Mouse (Mus musculus) adrenal gland, adult 2 months (tissue): ENCODE measurements at regions not wholly inside any gene's neighbourhood (a gene's known extent, or its start where the extent isn't known, plus 50 kb on each side); places are given as distances from the start of the nearest gene placed in this dataset.
"Not testable (repeated sequence)": the region's sequence is repeated elsewhere in the genome, so short reads cannot be mapped to it uniquely, and the experiment has no call there.

ENCODE experiments used
- DNase-seq: peaks from one replicate; pipeline ENCODE4 v3.0.0; 2021

DNA sequence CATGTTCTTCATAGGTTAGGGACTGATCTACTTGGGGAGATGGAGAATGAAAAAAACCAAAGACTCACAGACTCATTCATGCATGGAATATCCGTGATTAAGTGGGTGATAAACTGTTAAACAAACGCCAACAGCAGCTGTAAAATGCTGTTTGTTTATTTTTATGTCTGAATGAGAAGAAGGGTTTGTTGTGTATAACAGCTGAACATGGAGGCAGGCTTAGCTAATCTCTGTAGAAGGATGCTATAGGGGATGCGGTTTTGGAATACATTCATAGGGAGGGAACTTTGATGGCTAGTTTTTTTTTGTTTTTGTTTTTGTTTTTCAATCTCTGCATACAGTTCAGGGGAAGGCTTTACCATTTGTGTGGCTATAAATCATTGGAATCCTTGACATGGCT lies 977.1 kb upstream of the Cdh8 start:
- DNase-seq, result no peak

DNA sequence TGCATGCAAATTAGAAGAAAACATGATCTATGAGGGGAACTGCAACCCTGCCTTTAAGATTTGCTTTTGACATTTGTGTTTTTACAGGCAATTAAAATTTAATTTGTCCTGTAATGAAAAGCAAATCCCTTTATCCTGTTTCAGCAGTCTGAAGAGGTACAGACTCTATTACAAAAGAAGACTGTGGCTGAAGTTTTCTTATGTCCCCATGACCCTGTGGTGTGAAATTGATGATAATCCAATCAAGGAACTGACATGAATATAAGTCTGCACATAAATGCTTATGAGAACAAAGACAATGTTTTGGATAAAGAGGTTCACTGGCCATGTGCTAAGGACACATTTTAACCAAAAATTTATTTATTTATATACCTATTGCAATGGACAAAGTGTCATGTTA lies 951.4 kb upstream of the Cdh8 start:
- DNase-seq, result no peak

DNA sequence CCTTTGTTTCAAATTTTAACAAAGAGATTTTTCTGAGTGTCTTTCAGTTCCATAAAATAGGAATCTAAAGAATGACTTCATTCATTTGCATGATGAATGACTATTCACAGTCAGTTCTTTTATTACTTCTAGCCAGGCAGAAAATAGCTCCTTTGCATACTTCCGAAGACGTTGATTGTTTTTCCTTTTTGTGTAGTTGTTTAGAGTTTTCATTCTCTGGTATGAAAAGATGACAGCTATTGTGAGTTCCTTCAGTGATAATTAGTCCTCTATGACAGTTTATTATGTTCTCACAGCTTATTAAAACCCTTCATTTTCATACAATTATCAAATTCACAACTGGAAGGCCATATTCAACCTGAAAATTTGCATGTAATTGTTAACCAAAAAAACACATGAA lies 946.5 kb upstream of the Cdh8 start:
- no peak for DNase-seq

DNA sequence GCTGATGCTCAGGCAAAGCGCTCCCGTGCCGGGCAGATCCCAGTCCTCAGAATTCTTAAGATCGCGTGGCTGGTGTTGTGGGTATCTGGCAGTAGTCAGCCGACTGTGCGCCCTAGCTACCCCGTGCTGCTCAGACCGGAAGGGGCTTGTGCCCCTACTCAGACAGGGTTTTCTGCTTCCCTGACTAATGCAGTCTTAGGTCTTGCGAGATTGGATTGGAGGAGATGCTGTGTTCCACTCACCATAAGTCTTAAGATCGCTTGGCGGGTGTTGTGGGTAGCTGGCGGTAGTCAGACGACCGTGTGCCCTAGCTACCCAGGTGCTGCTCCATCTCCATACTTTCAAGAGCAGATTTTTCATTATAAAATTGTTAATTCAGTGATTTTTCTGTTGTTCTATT lies 944.3 kb upstream of the Cdh8 start:
- not testable (repeated sequence) for DNase-seq

DNA sequence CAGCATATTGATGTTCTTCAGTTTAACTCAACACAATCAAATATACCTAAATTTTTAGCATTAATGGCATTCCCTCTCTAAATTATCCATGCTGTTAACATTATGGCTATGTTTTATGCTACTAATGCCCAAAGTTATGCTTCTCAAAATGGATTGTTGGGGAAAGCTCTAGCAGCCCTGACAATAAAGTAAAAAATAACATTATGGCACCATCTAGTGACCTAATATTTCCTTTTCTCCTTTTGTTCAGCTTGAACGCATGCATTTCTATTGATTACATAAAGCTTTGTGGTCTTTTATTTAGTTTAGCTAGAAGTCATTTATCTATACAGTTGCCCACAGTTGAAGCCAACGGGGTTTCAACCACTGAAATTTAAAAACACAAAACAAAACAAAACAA lies 918.3 kb upstream of the Cdh8 start:
- DNase-seq, result no peak

DNA sequence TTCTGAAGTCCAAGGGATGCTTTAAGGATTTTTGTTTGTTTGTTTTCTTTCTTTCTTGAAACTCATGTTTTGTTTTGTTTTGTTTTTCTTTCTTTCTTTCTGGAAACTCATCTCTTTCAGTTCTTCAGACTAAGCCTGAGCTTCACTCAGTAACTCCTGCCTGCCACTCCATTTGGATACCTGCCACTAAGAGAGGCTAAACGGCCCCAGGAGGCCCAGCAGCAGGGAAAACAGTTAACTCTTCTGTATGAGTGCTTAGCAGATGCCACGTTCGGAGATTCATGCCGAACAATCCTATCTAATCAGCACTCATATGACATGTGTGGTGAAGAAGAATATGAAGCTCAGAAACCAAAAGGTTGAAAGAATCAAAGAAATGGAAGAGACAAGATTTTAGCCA lies 909.3 kb upstream of the Cdh8 start:
- no peak for DNase-seq

DNA sequence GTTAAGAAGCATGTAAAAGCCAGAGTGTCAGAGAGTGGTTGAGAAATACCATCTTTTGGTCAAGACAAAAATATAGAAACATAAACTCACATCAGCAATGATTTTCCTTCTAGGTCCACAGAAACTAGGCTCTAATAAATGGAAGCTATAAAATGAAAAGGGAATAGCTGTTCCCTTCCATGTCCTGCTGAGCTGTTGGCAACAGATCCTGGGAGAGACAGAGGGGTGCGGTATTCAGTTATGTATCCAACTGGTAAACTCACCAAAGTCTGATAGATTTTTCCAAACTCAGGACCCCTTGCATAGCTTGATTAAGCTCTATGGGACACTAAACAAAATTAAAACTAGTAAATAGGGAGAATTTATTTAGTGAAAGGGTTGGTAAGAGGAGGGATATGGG lies 907.2 kb upstream of the Cdh8 start:
- no peak for DNase-seq

DNA sequence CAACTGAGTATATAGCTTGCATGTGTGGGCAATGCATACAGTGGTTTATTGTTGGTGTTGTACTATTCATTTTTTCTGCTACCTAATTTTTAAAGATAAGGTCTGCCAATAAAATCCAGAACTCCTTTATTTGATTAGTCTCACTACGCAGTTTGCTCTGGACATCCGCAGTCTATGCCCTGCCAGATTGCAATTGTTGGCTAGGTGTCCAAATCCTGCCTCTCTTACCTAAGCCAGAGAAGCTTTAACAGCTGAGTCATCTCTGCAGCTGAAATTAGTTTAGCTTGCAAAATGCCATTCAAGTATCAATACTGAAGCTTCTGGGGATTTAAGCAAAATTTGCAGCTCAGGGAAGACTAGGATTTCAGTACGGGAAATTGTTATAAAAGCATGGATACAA lies 881.9 kb upstream of the Cdh8 start:
- peak; percentile 4 for DNase-seq

DNA sequence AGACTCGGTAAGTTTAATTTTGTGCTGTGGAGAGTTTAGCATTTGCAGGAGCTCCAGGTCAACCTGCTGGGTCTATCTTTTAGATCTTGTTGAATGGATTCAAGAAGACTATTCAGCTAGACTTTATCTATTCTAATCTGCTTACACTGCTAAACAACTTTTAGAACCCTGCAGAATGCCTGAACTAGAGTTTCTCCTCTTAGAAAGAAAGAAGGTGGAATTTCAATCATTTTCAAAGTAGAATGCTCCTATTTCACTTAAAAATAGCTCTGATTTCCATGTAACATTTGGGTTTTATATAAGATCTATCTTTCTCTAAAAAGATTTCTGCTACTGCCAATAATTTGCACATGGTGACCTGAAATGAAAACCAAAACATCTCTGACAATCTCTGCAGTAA lies 876.3 kb upstream of the Cdh8 start:
- DNase-seq, result no peak

DNA sequence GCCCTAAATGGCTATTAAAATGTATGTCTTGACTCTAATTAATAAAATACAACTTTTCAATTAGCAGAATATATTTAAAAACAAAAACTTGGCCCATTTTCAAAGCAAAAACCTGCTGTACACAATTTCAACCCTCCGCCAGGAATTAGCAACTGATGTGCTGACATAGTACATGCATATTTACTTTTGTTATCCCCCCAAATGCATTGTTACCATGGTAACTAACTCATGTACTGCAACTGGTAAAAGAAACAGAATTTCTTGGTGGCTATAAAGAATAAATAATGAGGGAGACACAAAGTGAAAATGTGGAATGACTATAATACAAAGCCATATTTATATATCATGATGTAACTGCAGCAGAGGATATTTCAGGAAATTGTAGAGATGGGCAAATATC lies 875.7 kb upstream of the Cdh8 start:
- DNase-seq, result no peak
